Mouse (Mus musculus) megakaryocyte progenitor cell, adult 5-6 weeks (primary cell): ENCODE data around the gene Ogdh. TPM values are rescaled to one million over a fixed set of nuclear protein-coding genes. Genes with fewer than 3 reads are reported as not detected.
A peak's percentile ranks its signal among the peaks of the same experiment; 100 is the strongest.
"Not testable (repeated sequence)": the region's sequence is repeated elsewhere in the genome, so short reads cannot be mapped to it uniquely, and the experiment has no call there.

Experiments
- ATAC-seq: replicated peaks from 2 replicates; pipeline ENCODE4 v1.8.0; 2016; ENCODE audit warnings: mild to moderate bottlenecking, moderate TSS enrichment, inconsistent platforms; ENCODE audit not compliant: poor library complexity
- total RNA-seq, 2 experiments: library from RNA; stranded (forward) in 1 of 2; stranded (reverse) in 1 of 2; fragments of 157-497, 149-512 nt in 1 of 2; fragments of 200-1000 nt in 1 of 2; gene quantifications; 2 replicates each; pipeline versions ENCODE4 v1.2.3 to v1.2.4; 2015 to 2017

Gene Ogdh
- total RNA-seq, 2 experiments from 2014 or later: 84.7 to 113 TPM

- no peak for ATAC-seq
Observed at GRCm38 (mm10) chr11:6364581-6365275, 73.3 kb downstream of the Ogdh start.

GRCm38 (mm10) chr11:6365885-6366284 lies 74.5 kb downstream of the Ogdh start:
- ATAC-seq: peak; percentile 99

- no peak for ATAC-seq
Observed at GRCm38 (mm10) chr11:6366434-6366833, 75.0 kb downstream of the Ogdh start.

- no peak for ATAC-seq
Observed at GRCm38 (mm10) chr11:6367156-6367555, 75.7 kb downstream of the Ogdh start.

GRCm38 (mm10) chr11:6367986-6368385 lies 76.6 kb downstream of the Ogdh start:
- ATAC-seq: not testable (repeated sequence)

- ATAC-seq: no peak
Observed at GRCm38 (mm10) chr11:6371376-6372155, 80.1 kb downstream of the Ogdh start.

GRCm38 (mm10) chr11:6372784-6373183 lies 81.4 kb downstream of the Ogdh start:
- no peak for ATAC-seq

GRCm38 (mm10) chr11:6380916-6381315 lies 89.5 kb downstream of the Ogdh start:
- ATAC-seq: no peak

- no peak for ATAC-seq
Observed at GRCm38 (mm10) chr11:6388126-6388725, 96.8 kb downstream of the Ogdh start.

- ATAC-seq: peak; percentile 82
Observed at GRCm38 (mm10) chr11:6388726-6389413, 97.4 kb downstream of the Ogdh start, which contains the start of gene Zmiz2. Zmiz2 (plus strand) TSS chr11:6389074.

- ATAC-seq: peak; percentile 11
Observed at GRCm38 (mm10) chr11:6389483-6389921, 98.1 kb downstream of the Ogdh start.

GRCm38 (mm10) chr11:6390376-6391053 lies 99.1 kb downstream of the Ogdh start:
- ATAC-seq: no peak

GRCm38 (mm10) chr11:6391516-6392276 lies 100.3 kb downstream of the Ogdh start:
- ATAC-seq: peak; percentile 20; the same call in 1 of the 2 replicates

- no peak for ATAC-seq
Observed at GRCm38 (mm10) chr11:6392857-6393256, 101.4 kb downstream of the Ogdh start.

- ATAC-seq: no peak
Observed at GRCm38 (mm10) chr11:6393866-6394265, 102.4 kb downstream of the Ogdh start.

- no peak for ATAC-seq
Observed at GRCm38 (mm10) chr11:6395565-6395964, 104.1 kb downstream of the Ogdh start.

GRCm38 (mm10) chr11:6398141-6398540 lies 106.7 kb downstream of the Ogdh start:
- no peak for ATAC-seq

- peak; percentile 78 for ATAC-seq
Observed at GRCm38 (mm10) chr11:6402515-6403510, 111.4 kb downstream of the Ogdh start.
